Mouse (Mus musculus) myocyte (in vitro differentiated cells): ENCODE results near the gene Antxr1. TPM values are rescaled to one million over a fixed set of nuclear protein-coding genes. Genes with fewer than 3 reads are reported as not detected.

Source experiments
- H3K27me3 ChIP-seq: one replicate; pipeline ENCODE4 v1.6.1; 2011; ENCODE audit not compliant: control insufficient read depth, insufficient read depth, insufficient read length
- H3K36me3 ChIP-seq: one replicate; pipeline ENCODE4 v1.6.1; 2011; ENCODE audit not compliant: control insufficient read depth, insufficient read depth
- H3K4me2 ChIP-seq: one replicate; pipeline ENCODE4 v1.6.1; 2011; ENCODE audit warnings: low read depth, control low read depth
- H3K4me3 ChIP-seq: one replicate; pipeline ENCODE4 v1.5.1; 2011; ENCODE audit warnings: mild to moderate bottlenecking, control low read depth, moderate library complexity
- H3K79me2 ChIP-seq: one replicate; pipeline ENCODE4 v1.6.1; 2011; ENCODE audit not compliant: control insufficient read depth, insufficient read depth
- H3ac ChIP-seq: one replicate; pipeline ENCODE4 v1.6.1; 2011; ENCODE audit not compliant: control insufficient read depth, insufficient read length
- CEBPB ChIP-seq: IDR thresholded peaks from 2 replicates; pipeline ENCODE4 v1.6.1; 2011; ENCODE audit warnings: mild to moderate bottlenecking, moderate library complexity; ENCODE audit not compliant: poor library complexity, insufficient read depth, severe bottlenecking
- E2F4 ChIP-seq: IDR thresholded peaks from one replicate; pipeline ENCODE4 v1.6.1; 2011; ENCODE audit warnings: mild to moderate bottlenecking, control low read depth, moderate library complexity; ENCODE audit not compliant: insufficient read depth
- MAX ChIP-seq: IDR thresholded peaks from one replicate; pipeline ENCODE4 v1.6.1; 2011; ENCODE audit warnings: low read depth, mild to moderate bottlenecking, control low read depth
- MYOD1 ChIP-seq, 3 experiments: IDR thresholded peaks; one replicate each; pipeline ENCODE4 v1.6.1; 2011; ENCODE audit warnings: control low read depth in 2 of 3, low read depth in 2 of 3, mild to moderate bottlenecking in 2 of 3, moderate library complexity in 1 of 3; ENCODE audit not compliant: insufficient read length in 2 of 3, control insufficient read depth in 1 of 3
- MYOG ChIP-seq, 3 experiments: IDR thresholded peaks; one replicate each; pipeline ENCODE4 v1.6.1; 2011; ENCODE audit warnings: control low read depth in 2 of 3, low read depth in 2 of 3, mild to moderate bottlenecking in 2 of 3; ENCODE audit not compliant: insufficient read length in 2 of 3, control insufficient read depth in 1 of 3, insufficient read depth in 1 of 3
- POLR2A ChIP-seq: IDR thresholded peaks from one replicate; pipeline ENCODE4 v1.6.1; 2011; ENCODE audit warnings: low read depth, mild to moderate bottlenecking, control low read depth, moderate library complexity; ENCODE audit not compliant: insufficient read length
- POLR2AphosphoS2 ChIP-seq: IDR thresholded peaks from one replicate; pipeline ENCODE4 v1.6.1; 2011; ENCODE audit warnings: low read depth, control low read depth; ENCODE audit not compliant: insufficient read length
- REST ChIP-seq: IDR thresholded peaks from one replicate; pipeline ENCODE4 v1.6.1; 2011; ENCODE audit warnings: mild to moderate bottlenecking, control low read depth, moderate library complexity; ENCODE audit not compliant: insufficient read depth, insufficient read length
- SRF ChIP-seq: IDR thresholded peaks from one replicate; pipeline ENCODE4 v1.6.1; 2011; ENCODE audit warnings: low read depth; ENCODE audit not compliant: control insufficient read depth, insufficient read length
- TCF12 ChIP-seq: IDR thresholded peaks from one replicate; pipeline ENCODE4 v1.6.1; 2011; ENCODE audit warnings: mild to moderate bottlenecking, control low read depth; ENCODE audit not compliant: poor library complexity, insufficient read depth, severe bottlenecking
- TCF3 ChIP-seq: IDR thresholded peaks from one replicate; pipeline ENCODE4 v1.6.1; 2011; ENCODE audit warnings: low read depth, control low read depth; ENCODE audit not compliant: insufficient read length
- USF1 ChIP-seq: IDR thresholded peaks from one replicate; pipeline ENCODE4 v1.6.1; 2011; ENCODE audit warnings: low read depth, mild to moderate bottlenecking, control low read depth, moderate library complexity
- polyA plus RNA-seq: library from polyadenylated mRNA; unstranded; fragments of >200 nt; fragmentation: generic; extraction: Trizol; gene quantifications from one replicate; pipeline ENCODE4 v1.2.1, GENCODE M21; 2012; ENCODE audit warnings: missing spikeins

Antxr1 gene
- polyA plus RNA-seq, 1 experiment: 8.6 TPM

DNA sequence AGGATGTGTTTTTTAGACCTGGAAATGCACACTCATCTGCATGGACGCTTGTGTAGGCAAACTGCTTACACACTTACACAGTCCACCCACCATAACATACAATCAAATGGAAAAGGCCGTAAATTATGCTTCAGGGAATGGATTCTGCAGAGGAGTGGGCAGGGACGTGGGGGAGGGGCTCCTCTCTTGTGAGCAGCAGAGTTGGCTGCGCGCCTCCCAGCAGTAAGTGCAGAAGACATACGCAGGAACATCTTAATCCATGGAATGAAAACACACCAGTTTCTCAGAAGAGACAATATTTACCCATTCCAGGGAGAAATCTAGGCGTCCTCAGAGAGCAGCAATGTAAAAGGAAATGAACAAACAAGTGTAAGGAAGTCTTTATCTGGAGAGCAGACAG, 65.2 kb downstream of the Antxr1 start:
- no peak for TF ChIP-seq POLR2AphosphoS2
- TF ChIP-seq USF1: no peak
- TF ChIP-seq REST: no peak
- no peak for TF ChIP-seq MYOD1 (IDR thresholded peaks at IDR 0.05; ENCODE audit: control insufficient read depth in 1 of 3, insufficient read length in 2 of 3, low read depth in 2 of 3)
- TF ChIP-seq E2F4: no peak
- TF ChIP-seq TCF3: no peak
- no peak for TF ChIP-seq SRF
- TF ChIP-seq POLR2A: no peak
- TF ChIP-seq MYOG (IDR thresholded peaks at IDR 0.05; ENCODE audit: control insufficient read depth in 1 of 3, insufficient read depth in 1 of 3, insufficient read length in 2 of 3, low read depth in 2 of 3): no peak
- no peak for TF ChIP-seq TCF12
- no peak for TF ChIP-seq MAX
- TF ChIP-seq CEBPB: no peak
- Histone ChIP-seq H3K79me2 (no peaks in the 10 kb centered on the region), H3K36me3 (peaks cover 5% of the 10 kb centered on the region), H3K4me2 (no peak overlapping the region), H3K4me3 (no peak overlapping the region), H3ac (no peak overlapping the region), H3K27me3 (no peaks in the 10 kb centered on the region)

GRCm38 (mm10) chr6:87269950-87270349, 65.7 kb downstream of the Antxr1 start:
- H3K4me3 ChIP-seq: no peak overlapping the region
- peaks cover 5% of the 10 kb centered on the region for H3K36me3 ChIP-seq
- no peak overlapping the region for H3ac ChIP-seq
- H3K27me3 ChIP-seq: no peaks in the 10 kb centered on the region
- TF ChIP-seq POLR2AphosphoS2: no peak
- no peak for TF ChIP-seq MYOG (IDR thresholded peaks at IDR 0.05; ENCODE audit: control insufficient read depth in 1 of 3, insufficient read depth in 1 of 3, insufficient read length in 2 of 3, low read depth in 2 of 3)
- no peak for TF ChIP-seq CEBPB
- TF ChIP-seq MYOD1 (IDR thresholded peaks at IDR 0.05; ENCODE audit: control insufficient read depth in 1 of 3, insufficient read length in 2 of 3, low read depth in 2 of 3): no peak
- TF ChIP-seq REST: no peak
- TF ChIP-seq USF1: no peak
- no peak overlapping the region for H3K4me2 ChIP-seq
- H3K79me2 ChIP-seq: no peaks in the 10 kb centered on the region

DNA sequence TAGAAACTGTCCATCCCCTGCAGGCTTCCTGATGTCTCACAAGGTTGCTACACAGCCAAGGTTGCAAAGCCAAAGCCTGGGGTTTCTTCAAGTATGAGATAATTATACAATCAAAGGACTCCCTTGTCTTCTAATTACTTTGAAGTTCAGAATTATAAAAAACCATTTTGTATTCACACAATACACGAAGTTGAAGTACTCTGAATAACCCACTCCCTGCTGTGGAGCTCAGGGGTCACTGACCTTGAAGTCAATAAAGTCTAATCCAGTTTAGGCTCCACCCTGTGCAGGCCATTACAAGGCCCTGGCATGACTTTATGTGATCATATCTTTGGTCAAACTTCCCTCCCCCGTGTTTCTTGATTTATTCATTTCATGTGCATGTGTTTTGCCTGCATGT, 73.0 kb downstream of the Antxr1 start:
- Histone ChIP-seq H3ac (no peak overlapping the region), H3K4me3 (no peak overlapping the region), H3K27me3 (no peaks in the 10 kb centered on the region), H3K4me2 (no peak overlapping the region), H3K79me2 (no peaks in the 10 kb centered on the region), H3K36me3 (no peaks in the 10 kb centered on the region)
- TF ChIP-seq TCF12: no peak
- no peak for TF ChIP-seq TCF3
- TF ChIP-seq E2F4: no peak

DNA sequence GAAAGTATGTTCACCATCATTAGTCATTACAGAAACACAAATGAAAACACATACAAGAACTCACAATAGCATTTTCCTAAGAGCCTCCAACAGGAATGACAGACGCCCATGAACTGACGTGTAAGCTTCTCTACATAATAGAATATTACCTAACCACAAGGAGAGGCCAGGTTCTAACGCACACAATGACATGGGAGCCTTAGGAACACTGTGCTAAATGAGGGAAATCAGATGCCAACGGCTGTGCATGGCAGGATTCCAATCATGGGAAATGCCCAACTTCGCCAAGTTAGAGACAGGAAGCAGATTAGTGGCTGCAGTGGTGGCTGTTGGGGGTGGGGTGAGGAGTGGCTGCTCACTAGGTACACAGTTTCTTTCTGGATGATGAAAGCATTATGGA, 76.6 kb downstream of the Antxr1 start:
- Histone ChIP-seq H3K27me3 (no peaks in the 10 kb centered on the region), H3K36me3 (no peaks in the 10 kb centered on the region), H3K79me2 (no peaks in the 10 kb centered on the region), H3ac (no peak overlapping the region), H3K4me3 (no peak overlapping the region), H3K4me2 (no peak overlapping the region)
- TF ChIP-seq MAX (no peak), MYOD1 (IDR thresholded peaks at IDR 0.05; ENCODE audit: control insufficient read depth in 1 of 3, insufficient read length in 2 of 3, low read depth in 2 of 3) (no peak), POLR2AphosphoS2 (no peak), USF1 (no peak), REST (no peak), SRF (no peak), TCF12 (no peak), TCF3 (no peak), MYOG (IDR thresholded peaks at IDR 0.05; ENCODE audit: control insufficient read depth in 1 of 3, insufficient read depth in 1 of 3, insufficient read length in 2 of 3, low read depth in 2 of 3) (no peak), CEBPB (no peak), E2F4 (no peak), POLR2A (no peak)

- Histone ChIP-seq H3K36me3 (peaks cover 6% of the 10 kb centered on the region), H3K4me2 (no peak overlapping the region)
- TF ChIP-seq POLR2A: no peak
- no peak for TF ChIP-seq MYOD1 (IDR thresholded peaks at IDR 0.05; ENCODE audit: control insufficient read depth in 1 of 3, insufficient read length in 2 of 3, low read depth in 2 of 3)
- no peak for TF ChIP-seq SRF
- no peak for TF ChIP-seq E2F4
- TF ChIP-seq MAX: no peak
- no peak for TF ChIP-seq POLR2AphosphoS2
- no peak for TF ChIP-seq CEBPB
- no peak for TF ChIP-seq TCF12
- no peak for TF ChIP-seq TCF3
- TF ChIP-seq USF1: no peak
Measured at GRCm38 (mm10) chr6:87257981-87258775, 77.4 kb downstream of the Antxr1 start.

More at GRCm38 (mm10) chr6:87257981-87258775, 77.4 kb downstream of the Antxr1 start:
- H3ac ChIP-seq: no peak overlapping the region
- H3K79me2 ChIP-seq: no peaks in the 10 kb centered on the region
- H3K27me3 ChIP-seq: no peaks in the 10 kb centered on the region
- H3K4me3 ChIP-seq: no peak overlapping the region
